9 mouse cellular contexts compared by ENCODE assay signal in the genomic region with DNA sequence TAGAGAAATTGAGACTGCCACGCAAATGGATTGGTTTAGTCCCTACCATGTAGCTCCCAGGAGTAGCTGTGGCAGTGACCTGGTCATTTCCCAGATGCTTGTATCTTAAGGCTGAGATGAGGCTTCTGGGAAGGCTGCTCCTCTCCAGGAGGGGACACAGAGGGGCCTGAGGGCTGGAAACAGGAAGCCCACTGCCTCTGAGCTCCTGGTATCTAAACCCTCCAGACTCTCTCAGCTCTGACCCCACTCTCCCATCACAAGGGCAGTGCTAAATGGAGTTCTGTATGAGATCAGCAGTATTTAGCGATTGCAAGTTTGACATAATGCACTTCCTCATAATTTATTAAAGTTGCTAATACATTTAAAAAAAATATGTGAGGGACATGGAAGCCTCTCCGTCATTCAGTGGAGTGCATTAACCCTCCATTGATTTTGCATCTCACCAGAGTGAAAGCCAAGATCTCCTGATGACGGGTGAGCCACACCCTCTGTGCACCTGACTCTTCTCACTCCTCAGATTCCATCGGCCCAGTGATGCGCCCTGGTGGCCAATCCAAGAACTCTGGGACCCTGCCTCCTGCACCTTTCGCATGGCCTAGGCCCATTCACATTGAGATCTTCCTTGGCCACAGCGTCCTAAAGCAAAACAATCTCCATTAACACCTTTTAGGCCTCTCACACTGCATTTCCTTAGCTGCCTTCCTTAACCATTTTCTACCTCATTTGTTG.
DNase-seq lines count a peak whose midpoint lies in the region; ATAC-seq and TF ChIP-seq lines count a peak whose summit lies in the region.
"Had no signal": no experiment of that assay in that cellular context is flagged by ENCODE, and none has a peak within 500 bp of the region (broad histone marks: within the 10 kb centered on the region; RNA-seq: fewer than 3 reads in every experiment).

No protein-coding gene starts in this region.

- DNase-seq in heart, postnatal 25 days (ENCODE audit: low spot score): no peak
- peak; percentile 27 for DNase-seq in thymus, adult 2 months
- no peak for DNase-seq in thymus, adult 18-20 months
- DNase-seq in thymus, postnatal 4 days: peak; percentile 43
- DNase-seq in midbrain, embryonic 10.5 days (ENCODE audit: low spot score): no peak
- DNase-seq in right cerebral cortex, postnatal 14 days: no peak
- DNase-seq: gastrocnemius, postnatal 14 days had no signal

- intact Hi-C loops in heart, postnatal 25 days (cut with DNase I): no loop called here

- H3K4me1 ChIP-seq in heart, embryonic 14.5 days (ENCODE audit: control insufficient read depth in 2 of 2, insufficient read depth in 2 of 2, low read length in 2 of 2): peaks cover 19 to 20% of the 10 kb centered on the region in 2 experiments
- H3K4me1 ChIP-seq in thymus, adult 2 months (replicated peaks; ENCODE audit: control insufficient read depth, insufficient read depth, low read length): peaks cover 7% of the 10 kb centered on the region
- peaks cover 25% of the 10 kb centered on the region for H3K4me1 ChIP-seq in intestine, embryonic 16.5 days (ENCODE audit: control insufficient read depth, insufficient read depth, low read length)
- H3K4me1 ChIP-seq in midbrain, embryonic 10.5 days: no peaks in the 10 kb centered on the region

- H3K4me3 ChIP-seq in heart, embryonic 14.5 days (ENCODE audit: control insufficient read depth in 1 of 2, insufficient read depth in 1 of 2, low read depth in 1 of 2, low read length in 2 of 2): no peak overlapping the region
- no peak overlapping the region for H3K4me3 ChIP-seq in thymus, adult 2 months (ENCODE audit: control insufficient read depth, insufficient read depth, low read length)
- H3K4me3 ChIP-seq in intestine, embryonic 16.5 days (ENCODE audit: low read length): no peak overlapping the region
- no peak overlapping the region for H3K4me3 ChIP-seq in midbrain, embryonic 10.5 days

- H3K4me2 ChIP-seq in heart, embryonic 14.5 days (ENCODE audit: low read length): no peak overlapping the region
- H3K4me2 ChIP-seq in intestine, embryonic 16.5 days (ENCODE audit: low read depth, low read length): no peak overlapping the region

- no peaks in the 10 kb centered on the region for H3K9me3 ChIP-seq in heart, embryonic 14.5 days (ENCODE audit: control insufficient read depth, low read length)
- H3K9me3 ChIP-seq in intestine, embryonic 16.5 days (ENCODE audit: control insufficient read depth, low read length): no peaks in the 10 kb centered on the region
- no peaks in the 10 kb centered on the region; the same call in 1 of the 2 replicates for H3K9me3 ChIP-seq in midbrain, embryonic 10.5 days (replicated peaks)

- H3K9ac ChIP-seq in heart, embryonic 14.5 days (ENCODE audit: low read length): no peak overlapping the region
- H3K9ac ChIP-seq in intestine, embryonic 16.5 days (ENCODE audit: low read depth, low read length): peak overlapping the region; percentile 20; the same call in 1 of the 2 replicates

- no peak for TF ChIP-seq POLR2A in thymus, adult 2 months (IDR thresholded peaks at IDR 0.05; ENCODE audit: control insufficient read depth, extremely low read depth, insufficient read depth, low read length, poor library complexity)

- no peaks in the 10 kb centered on the region for H3K27me3 ChIP-seq in heart, embryonic 14.5 days (ENCODE audit: control insufficient read depth, insufficient read depth, low read length)
- H3K27me3 ChIP-seq in thymus, adult 2 months (ENCODE audit: control insufficient read depth, insufficient read depth, low read length): no peaks in the 10 kb centered on the region
- no peaks in the 10 kb centered on the region for H3K27me3 ChIP-seq in intestine, embryonic 16.5 days (replicated peaks; ENCODE audit: control insufficient read depth, insufficient read depth, low read length)
- H3K27me3 ChIP-seq in midbrain, embryonic 10.5 days (ENCODE audit: low read depth, poor library complexity, severe bottlenecking): no peaks in the 10 kb centered on the region; the same call in 1 of the 2 replicates

- ATAC-seq in heart, embryonic 14.5 days (ENCODE audit: insufficient number of reproducible peaks, insufficient read depth, low FRiP score, low read depth): no peak
- ATAC-seq in intestine, embryonic 16.5 days: peak; percentile 57

- peaks cover 5% of the 10 kb centered on the region; the same call in 1 of the 2 replicates for H3K36me3 ChIP-seq in heart, embryonic 14.5 days (ENCODE audit: control insufficient read depth, insufficient read depth, low read length)
- H3K36me3 ChIP-seq in thymus, adult 2 months (ENCODE audit: control insufficient read depth, insufficient read depth, low read length): no peaks in the 10 kb centered on the region
- no peaks in the 10 kb centered on the region for H3K36me3 ChIP-seq in intestine, embryonic 16.5 days (ENCODE audit: control insufficient read depth, insufficient read depth, low read length)
- H3K36me3 ChIP-seq in midbrain, embryonic 10.5 days: no peaks in the 10 kb centered on the region

- peak overlapping the region; percentile 43 to 66; a peak in 3 of 4 replicates for H3K27ac ChIP-seq in heart, embryonic 14.5 days (replicated peaks in 1 of 2; ENCODE audit: control insufficient read depth in 1 of 2, insufficient read depth in 1 of 2, low read depth in 2 of 2, low read length in 2 of 2)
- H3K27ac ChIP-seq in thymus, adult 2 months (ENCODE audit: control insufficient read depth, insufficient read depth, low read length): no peak overlapping the region
- H3K27ac ChIP-seq in intestine, embryonic 16.5 days (ENCODE audit: low read length): peak overlapping the region; percentile 49; the same call in 1 of the 2 replicates
- no peak overlapping the region for H3K27ac ChIP-seq in midbrain, embryonic 10.5 days (replicated peaks)

- TF ChIP-seq CTCF in thymus, adult 2 months (IDR thresholded peaks at IDR 0.05; ENCODE audit: borderline replicate concordance, control insufficient read depth, extremely low read depth, insufficient read depth, low read length, poor library complexity): peak; percentile 33; the same call in 1 of the 2 replicates

- 69% methylated on average over 8 of the region's 8 CpGs for WGBS in heart, embryonic 14.5 days
- WGBS in thymus, adult 2 months: 84% methylated on average over 8 of the region's 8 CpGs
- WGBS in intestine, embryonic 16.5 days: 61% methylated on average over 8 of the region's 8 CpGs
- WGBS in midbrain, embryonic 10.5 days: 59% methylated on average over 8 of the region's 8 CpGs

Comparison
In these comparisons a context has a peak if more than half of its experiments do, and no peak if none do; other contexts are left out.
1. DNase-seq: peak in thymus, adult 2 months (single experiment) and thymus, postnatal 4 days (single experiment); none in heart, postnatal 25 days (single experiment), thymus, adult 18-20 months (0 of 2), midbrain, embryonic 10.5 days (single experiment) and right cerebral cortex, postnatal 14 days (single experiment).
2. H3K27ac ChIP-seq: peak in heart, embryonic 14.5 days (2 of 2) and intestine, embryonic 16.5 days (single experiment); none in thymus, adult 2 months (single experiment) and midbrain, embryonic 10.5 days (single experiment).